Mouse (Mus musculus) ES-E14 (cell line): ENCODE results near the gene Mov10. TPM values are rescaled to one million over a fixed set of nuclear protein-coding genes. Genes with fewer than 3 reads are reported as not detected.

Experiments
- DNase-seq: peaks from one replicate; pipeline ENCODE4 v3.0.0-alpha.2; 2013; ENCODE audit warnings: low read depth, low spot score
- H3K27ac ChIP-seq: 2 replicates; pipeline ENCODE4 v1.5.1; 2012; ENCODE audit warnings: low read depth, mild to moderate bottlenecking, low read length, moderate library complexity, mixed read lengths; ENCODE audit not compliant: poor library complexity, insufficient read depth, severe bottlenecking
- H3K36me3 ChIP-seq: 2 replicates; pipeline ENCODE4 v1.6.1; 2012; ENCODE audit warnings: mild to moderate bottlenecking, low read length, moderate library complexity, mixed read lengths; ENCODE audit not compliant: control insufficient read depth, poor library complexity, insufficient read depth, severe bottlenecking
- H3K4me1 ChIP-seq, 2 experiments: fragments of 150-350 bp in 1 of 2; sonication (generic) in 1 of 2; 2 replicates each; pipeline ENCODE4 v1.6.1; 2012; ENCODE audit warnings: low read length in 2 of 2, mild to moderate bottlenecking in 1 of 2, mixed read lengths in 1 of 2; ENCODE audit not compliant: control insufficient read depth in 2 of 2, insufficient read depth in 2 of 2, poor library complexity in 1 of 2
- H3K4me3 ChIP-seq, 2 experiments: fragments of 150-350 bp in 1 of 2; sonication (generic) in 1 of 2; 2 replicates each; pipeline ENCODE4 v1.5.1; 2012; ENCODE audit warnings: low read length in 2 of 2, low read depth in 1 of 2, mild to moderate bottlenecking in 1 of 2, mixed read lengths in 1 of 2; ENCODE audit not compliant: insufficient read depth in 1 of 2, poor library complexity in 1 of 2, severe bottlenecking in 1 of 2
- H3K9ac ChIP-seq: 2 replicates; pipeline ENCODE4 v1.6.1; 2012; ENCODE audit warnings: low read depth, mild to moderate bottlenecking, low read length, mixed read lengths; ENCODE audit not compliant: poor library complexity, insufficient read depth, severe bottlenecking
- H3K9me3 ChIP-seq: fragments of 150-350 bp; sonication (generic); 2 replicates; pipeline ENCODE4 v1.6.1; 2012; ENCODE audit warnings: low read depth, mild to moderate bottlenecking, low read length; ENCODE audit not compliant: control insufficient read depth, insufficient read depth
- CHD2 ChIP-seq: IDR thresholded peaks from 2 replicates; pipeline ENCODE4 v1.6.1; 2014; ENCODE audit warnings: mild to moderate bottlenecking, low read depth, low read length, inconsistent platforms
- HCFC1 ChIP-seq: IDR thresholded peaks from 2 replicates; pipeline ENCODE4 v1.6.1; 2012; ENCODE audit warnings: low read length, inconsistent platforms, borderline replicate concordance; ENCODE audit not compliant: insufficient read depth
- MAFK ChIP-seq: IDR thresholded peaks from 2 replicates; pipeline ENCODE4 v1.6.1; 2014; ENCODE audit warnings: mild to moderate bottlenecking, low read depth, low read length, inconsistent platforms; ENCODE audit not compliant: insufficient read depth
- ZC3H11A ChIP-seq: IDR thresholded peaks from 2 replicates; pipeline ENCODE4 v1.6.1; 2012; ENCODE audit warnings: low read depth, mild to moderate bottlenecking, inconsistent platforms, low read length, borderline replicate concordance
- ZNF384 ChIP-seq: IDR thresholded peaks from 2 replicates; pipeline ENCODE4 v1.6.1; 2012; ENCODE audit warnings: low read depth, low read length, inconsistent platforms
- in situ Hi-C, 2 experiments: fragments of 600-800 bp; cut with MboI; formaldehyde crosslinking; loops; one replicate each; pipeline ENCODE4 v1.15.1; 2025; ENCODE audit warnings: low sequenced_read_pairs in 2 of 2, inconsistent platforms in 1 of 2; ENCODE audit not compliant: unreplicated experiment in 2 of 2
- total RNA-seq: library from RNA; depleted of rRNA; stranded (reverse); fragments of 300-350 nt; gene quantifications from 2 replicates; pipeline ENCODE4 v1.2.3, GENCODE M21; 2012

Mov10 gene
- total RNA-seq, 1 experiment: 37.5 TPM

DNA sequence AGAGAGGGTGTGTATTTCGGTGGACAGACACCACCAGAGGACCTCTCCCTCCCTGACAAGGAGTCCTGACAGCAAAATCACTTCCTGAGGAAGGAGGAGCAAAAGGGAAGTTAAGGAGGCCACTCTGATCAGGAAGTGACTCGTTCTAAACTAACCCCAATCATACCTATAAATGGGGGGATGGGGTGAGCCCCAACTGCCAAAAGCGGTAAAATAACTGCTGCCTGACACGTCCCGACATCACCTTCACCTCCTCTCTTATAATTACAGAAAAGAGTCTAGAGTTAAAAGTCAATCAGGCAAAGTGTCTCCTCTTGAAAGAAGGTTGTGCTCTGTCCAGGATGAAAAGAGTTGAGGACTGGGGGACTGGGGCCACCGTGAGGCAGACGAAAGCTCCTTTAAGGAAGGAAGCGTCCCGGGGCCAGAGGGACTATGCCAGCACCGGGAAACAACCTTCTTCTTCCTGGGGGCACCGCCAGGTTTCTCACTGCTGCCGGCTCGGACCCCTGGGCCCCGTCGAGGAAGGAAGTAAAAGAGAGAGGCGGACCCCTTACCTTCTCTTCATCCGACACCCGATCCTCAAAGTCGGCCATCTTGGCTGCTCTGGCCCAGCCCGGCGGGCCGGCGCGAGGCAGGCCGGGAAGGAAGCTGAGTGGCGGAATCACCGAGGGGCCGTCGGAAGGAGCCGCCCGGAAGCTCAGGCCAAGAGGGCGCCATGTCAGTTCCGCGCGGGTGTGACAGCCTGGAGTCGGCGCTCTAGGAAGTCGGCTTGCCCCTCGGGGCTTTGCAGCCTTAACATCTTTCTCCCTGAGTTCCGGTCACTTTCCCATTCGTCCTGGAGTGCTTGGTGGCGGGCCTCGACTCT, 45.7 kb upstream of the Mov10 start, which contains the start of the genes St7l and Capza1:
Gene St7l (plus strand): TSS at position 220 of the 865 bp plus-strand sequence.
Gene Capza1 (minus strand): TSS at position 720 of the 865 bp plus-strand sequence.
- peaks cover 0 to 6% of the 10 kb centered on the region in 2 experiments; a peak in 3 of 4 replicates for H3K4me1 ChIP-seq
- no peaks in the 10 kb centered on the region for H3K36me3 ChIP-seq
- in situ Hi-C loops: no loop called here
- H3K9me3 ChIP-seq: no peaks in the 10 kb centered on the region
- DNase-seq: peak; percentile 65
- peak within 1 kb of the TSS; percentile 91 to 93 for H3K4me3 ChIP-seq
- peak within 1 kb of the TSS; percentile 91 for H3K9ac ChIP-seq
- H3K27ac ChIP-seq: peak within 1 kb of the TSS; percentile 79
- TF ChIP-seq CHD2 (no peak), HCFC1 (peak; percentile 61; the same call in 1 of the 2 replicates)

GRCm38 (mm10) chr3:104858560-104858959, 40.2 kb upstream of the Mov10 start:
- in situ Hi-C loops: no loop called here
- no peak for DNase-seq
- no peak for TF ChIP-seq ZC3H11A
- no peak for TF ChIP-seq HCFC1
- TF ChIP-seq ZNF384: no peak
- TF ChIP-seq CHD2: no peak
- TF ChIP-seq MAFK: no peak

GRCm38 (mm10) chr3:104856106-104856505, 37.7 kb upstream of the Mov10 start:
- TF ChIP-seq ZNF384 (no peak), MAFK (no peak), CHD2 (no peak), ZC3H11A (no peak), HCFC1 (no peak)
- Histone ChIP-seq H3K4me3 (no peak overlapping the region), H3K4me1 (peaks cover 0 to 6% of the 10 kb centered on the region in 2 experiments; a peak in 3 of 4 replicates), H3K9ac (no peak overlapping the region), H3K36me3 (no peaks in the 10 kb centered on the region), H3K27ac (no peak overlapping the region), H3K9me3 (no peaks in the 10 kb centered on the region)
- in situ Hi-C loops: no loop called here
- no peak for DNase-seq

More at GRCm38 (mm10) chr3:104858560-104858959, 40.2 kb upstream of the Mov10 start:
- Histone ChIP-seq H3K36me3 (no peaks in the 10 kb centered on the region), H3K9ac (no peak overlapping the region), H3K27ac (no peak overlapping the region), H3K4me3 (no peak overlapping the region), H3K9me3 (no peaks in the 10 kb centered on the region), H3K4me1 (peaks cover 0 to 6% of the 10 kb centered on the region in 2 experiments; a peak in 3 of 4 replicates)

DNA sequence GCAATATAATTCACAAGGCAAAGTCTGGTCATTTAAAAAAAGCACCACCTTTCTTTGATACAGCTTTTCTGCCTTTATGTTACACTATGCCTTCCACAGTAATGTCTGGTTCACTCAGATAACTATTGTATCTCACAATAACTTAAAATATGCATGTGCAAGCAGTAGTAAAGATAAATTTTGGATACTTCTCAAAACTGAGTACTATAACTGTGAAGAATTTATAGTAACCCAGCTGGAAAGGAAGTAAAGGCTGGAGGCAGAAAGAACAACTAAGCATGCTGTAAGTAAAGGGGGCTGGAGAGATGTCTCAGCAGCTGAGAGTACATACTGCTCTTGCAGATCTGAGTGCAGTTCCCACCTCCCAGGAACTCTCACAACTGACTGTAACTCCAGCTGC, 36.5 kb upstream of the Mov10 start:
- no peaks in the 10 kb centered on the region for H3K36me3 ChIP-seq
- H3K27ac ChIP-seq: no peak overlapping the region
- in situ Hi-C loops: no loop called here

More for the DNA sequence above, 36.5 kb upstream of the Mov10 start:
- Histone ChIP-seq H3K4me3 (no peak overlapping the region), H3K4me1 (peaks cover 0 to 4% of the 10 kb centered on the region in 2 experiments; a peak in 3 of 4 replicates), H3K9me3 (no peaks in the 10 kb centered on the region), H3K9ac (no peak overlapping the region)
- no peak for DNase-seq
- TF ChIP-seq ZC3H11A (no peak), CHD2 (no peak), HCFC1 (no peak), ZNF384 (no peak), MAFK (no peak)
